Mouse (Mus musculus) layer of hippocampus, adult 18-20 months (tissue): Measurements from ENCODE around the gene Mff. TPM values are rescaled to one million over a fixed set of nuclear protein-coding genes. Genes with fewer than 3 reads are reported as not detected.

ENCODE experiments used
- total RNA-seq, 2 experiments: library from RNA; stranded (reverse); gene quantifications; 2 replicates each; pipeline ENCODE4 v1.2.3; 2021

Mff gene
- total RNA-seq, 2 experiments from 2014 or later = 228 to 243 TPM

Other genes starting within 250 kb of the Mff start
- gene Col4a4, start 138.0 kb upstream of the Mff start, total RNA-seq = 1 to 10 TPM in 1 of 2 experiments, under 1 TPM in 1; 0.52 to 1.0 TPM
- gene Col4a3, start 138.0 kb upstream of the Mff start, total RNA-seq = under 1 TPM; 0.22 to 0.30 TPM
- not detected for gene Tm4sf20, start 43.6 kb downstream of the Mff start, total RNA-seq
- not detected for gene Gm47791, start 46.4 kb downstream of the Mff start, total RNA-seq
- 10 to 100 TPM; 69.3 to 74.0 TPM for gene Agfg1, start 114.6 kb downstream of the Mff start, total RNA-seq
- under 1 TPM; 0.42 to 0.71 TPM for gene A030005L19Rik, start 188.4 kb downstream of the Mff start, total RNA-seq
- gene A030014E15Rik, start 200.0 kb downstream of the Mff start, total RNA-seq = not detected
- gene Gm6217, start 206.5 kb downstream of the Mff start, total RNA-seq = not detected
- gene A030003K21Rik, start 218.5 kb downstream of the Mff start, total RNA-seq = not detected
- gene Gm7544, start 231.1 kb downstream of the Mff start, total RNA-seq = not detected
- not detected for gene Gm47955, start 235.4 kb downstream of the Mff start, total RNA-seq